Mouse (Mus musculus) liver, postnatal 0 days (tissue): ENCODE measurements at regions not wholly inside any gene's neighbourhood (a gene's known extent, or its start where the extent isn't known, plus 50 kb on each side); places are given as distances from the start of the nearest gene placed in this dataset.

Experiments used
- CTCF ChIP-seq: sonication (generic); IDR thresholded peaks from 2 replicates; pipeline ENCODE4 v1.5.1; 2016; ENCODE audit warnings: antibody characterized with exemption, low read depth
- EP300 ChIP-seq: IDR thresholded peaks from 2 replicates; pipeline ENCODE4 v1.6.1; 2016; ENCODE audit warnings: antibody characterized with exemption, low read depth, mild to moderate bottlenecking

DNA sequence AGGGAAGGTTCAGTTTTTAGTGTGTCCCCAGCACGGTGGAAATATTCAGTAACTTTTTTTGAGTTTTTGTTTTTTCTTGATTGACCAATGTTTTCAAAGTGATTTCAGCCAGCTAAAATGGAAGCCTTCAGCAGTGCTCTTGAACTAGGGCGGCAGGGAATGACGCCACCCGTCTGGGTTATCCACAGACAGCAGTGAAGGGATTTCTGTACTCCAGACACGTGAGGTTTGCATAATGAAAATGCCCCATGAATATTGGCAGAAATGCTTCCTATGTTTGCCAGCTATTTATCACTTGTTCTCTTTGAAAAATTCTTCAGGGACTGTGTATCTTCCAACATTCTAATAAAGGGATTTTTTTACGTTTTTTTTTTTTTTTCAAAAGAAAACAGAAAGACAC is 221.1 kb downstream of the Cbln4 start:
- TF ChIP-seq CTCF (no peak), EP300 (no peak)
